Mouse (Mus musculus) spleen, adult 2 months (tissue): ENCODE data around the gene Lingo3.

Experiments used
- CTCF ChIP-seq: fragments of 200-500 bp; IDR thresholded peaks from 2 replicates; pipeline ENCODE4 v1.5.1; 2011; ENCODE audit warnings: mild to moderate bottlenecking, inconsistent platforms; ENCODE audit not compliant: insufficient read depth, insufficient read length, insufficient replicate concordance; ENCODE audit errors: extremely low read depth
- POLR2A ChIP-seq: fragments of 200-500 bp; IDR thresholded peaks from 2 replicates; pipeline ENCODE4 v1.6.1; 2011; ENCODE audit warnings: low read depth, low read length, inconsistent platforms

GRCm38 (mm10) chr10:80791476-80792174 is 52.2 kb downstream of the Lingo3 start:
- TF ChIP-seq CTCF (no peak), POLR2A (no peak)
